Mouse (Mus musculus) bone marrow macrophage, adult 2 months (primary cell): Measurements from ENCODE around the gene Cirbp.

Experiments used
- CTCF ChIP-seq: IDR thresholded peaks from 2 replicates; pipeline ENCODE4 v1.5.1; 2012; ENCODE audit warnings: low read depth, mild to moderate bottlenecking, low read length, moderate library complexity
- POLR2A ChIP-seq: IDR thresholded peaks from 2 replicates; pipeline ENCODE4 v1.6.1; 2012; ENCODE audit warnings: mild to moderate bottlenecking, low read depth, low read length, borderline replicate concordance

- TF ChIP-seq POLR2A (no peak), CTCF (no peak)
Observed at GRCm38 (mm10) chr10:80187739-80188138, 22.0 kb downstream of the Cirbp start.
